Mouse (Mus musculus): Measurements from ENCODE around the gene Dapl1. TPM values are rescaled to one million over a fixed set of nuclear protein-coding genes. Genes with fewer than 3 reads are reported as not detected.

The Dapl1 gene
- total and polyA plus RNA-seq, 2 experiments from 2014 or later: 5.2 TPM; not detected in 1

- H3K27ac ChIP-seq (ENCODE audit: low read depth, low read length): no peak overlapping the region
- no peaks in the 10 kb centered on the region for H3K27me3 ChIP-seq (ENCODE audit: insufficient read depth, low read length)
- ATAC-seq (ENCODE audit: low FRiP score) (no peak), DNase-seq (ENCODE audit: low spot score) (no peak)
- no peaks in the 10 kb centered on the region for H3K9me3 ChIP-seq (ENCODE audit: low read length)
- no peak overlapping the region for H3K9ac ChIP-seq (replicated peaks; ENCODE audit: low read length, poor library complexity, severe bottlenecking)
- H3K4me3 ChIP-seq (ENCODE audit: low read depth, low read length): no peak overlapping the region
- no peak for TF ChIP-seq CTCF (IDR thresholded peaks at IDR 0.05)
- no peak overlapping the region for H3K4me2 ChIP-seq (ENCODE audit: low read depth, low read length, poor library complexity, severe bottlenecking)
- no peaks in the 10 kb centered on the region for H3K36me3 ChIP-seq (ENCODE audit: insufficient read depth, low read length)
- no peaks in the 10 kb centered on the region for H3K4me1 ChIP-seq (ENCODE audit: insufficient read depth, low read length)
- 79% methylated on average over 5 of the region's 5 CpGs for WGBS
Measured at GRCm38 (mm10) chr2:59441681-59442080, 42.8 kb upstream of the Dapl1 start.

GRCm38 (mm10) chr2:59446671-59447070 is 37.8 kb upstream of the Dapl1 start:
- no peak for TF ChIP-seq CTCF (IDR thresholded peaks at IDR 0.05)
- DNase-seq (ENCODE audit: low spot score) (peak; percentile 77), ATAC-seq (ENCODE audit: low FRiP score) (no peak)
- Histone ChIP-seq H3K9me3 (ENCODE audit: low read length) (no peaks in the 10 kb centered on the region), H3K4me3 (ENCODE audit: low read depth, low read length) (no peak overlapping the region), H3K9ac (replicated peaks; ENCODE audit: low read length, poor library complexity, severe bottlenecking) (no peak overlapping the region), H3K4me1 (ENCODE audit: insufficient read depth, low read length) (no peaks in the 10 kb centered on the region), H3K27ac (ENCODE audit: low read depth, low read length) (no peak overlapping the region), H3K27me3 (ENCODE audit: insufficient read depth, low read length) (no peaks in the 10 kb centered on the region), H3K36me3 (ENCODE audit: insufficient read depth, low read length) (no peaks in the 10 kb centered on the region), H3K4me2 (ENCODE audit: low read depth, low read length, poor library complexity, severe bottlenecking) (no peak overlapping the region)
- 45% methylated on average over 6 of the region's 6 CpGs for WGBS

- ATAC-seq (ENCODE audit: low FRiP score): no peak
- no peak for TF ChIP-seq CTCF (IDR thresholded peaks at IDR 0.05)
- no peak overlapping the region for H3K4me2 ChIP-seq (ENCODE audit: low read depth, low read length, poor library complexity, severe bottlenecking)
Measured at GRCm38 (mm10) chr2:59447712-59448111, 36.7 kb upstream of the Dapl1 start.

GRCm38 (mm10) chr2:59448516-59448915 is 35.9 kb upstream of the Dapl1 start:
- H3K27me3 ChIP-seq (ENCODE audit: insufficient read depth, low read length): no peaks in the 10 kb centered on the region
- H3K9me3 ChIP-seq (ENCODE audit: low read length): no peaks in the 10 kb centered on the region
- H3K27ac ChIP-seq (ENCODE audit: low read depth, low read length): no peak overlapping the region
- H3K9ac ChIP-seq (replicated peaks; ENCODE audit: low read length, poor library complexity, severe bottlenecking): no peak overlapping the region
- H3K4me3 ChIP-seq (ENCODE audit: low read depth, low read length): no peak overlapping the region
- no peaks in the 10 kb centered on the region for H3K4me1 ChIP-seq (ENCODE audit: insufficient read depth, low read length)
- WGBS: 97% methylated on average over 3 of the region's 3 CpGs
- no peaks in the 10 kb centered on the region for H3K36me3 ChIP-seq (ENCODE audit: insufficient read depth, low read length)
- no peak overlapping the region for H3K4me2 ChIP-seq (ENCODE audit: low read depth, low read length, poor library complexity, severe bottlenecking)
- DNase-seq (ENCODE audit: low spot score) (no peak), ATAC-seq (ENCODE audit: low FRiP score) (no peak)
- TF ChIP-seq CTCF (IDR thresholded peaks at IDR 0.05): no peak

More at GRCm38 (mm10) chr2:59447712-59448111, 36.7 kb upstream of the Dapl1 start:
- Histone ChIP-seq H3K4me3 (ENCODE audit: low read depth, low read length) (no peak overlapping the region), H3K9me3 (ENCODE audit: low read length) (no peaks in the 10 kb centered on the region), H3K9ac (replicated peaks; ENCODE audit: low read length, poor library complexity, severe bottlenecking) (no peak overlapping the region), H3K27ac (ENCODE audit: low read depth, low read length) (no peak overlapping the region), H3K36me3 (ENCODE audit: insufficient read depth, low read length) (no peaks in the 10 kb centered on the region), H3K27me3 (ENCODE audit: insufficient read depth, low read length) (no peaks in the 10 kb centered on the region), H3K4me1 (ENCODE audit: insufficient read depth, low read length) (no peaks in the 10 kb centered on the region)
- DNase-seq (ENCODE audit: low spot score): no peak
- WGBS: 87% methylated on average over 2 of the region's 2 CpGs

- DNase-seq (ENCODE audit: low spot score) (no peak), ATAC-seq (ENCODE audit: low FRiP score) (no peak)
- Histone ChIP-seq H3K9ac (replicated peaks; ENCODE audit: low read length, poor library complexity, severe bottlenecking) (no peak overlapping the region), H3K36me3 (ENCODE audit: insufficient read depth, low read length) (no peaks in the 10 kb centered on the region), H3K9me3 (ENCODE audit: low read length) (no peaks in the 10 kb centered on the region), H3K27me3 (ENCODE audit: insufficient read depth, low read length) (no peaks in the 10 kb centered on the region), H3K27ac (ENCODE audit: low read depth, low read length) (no peak overlapping the region), H3K4me2 (ENCODE audit: low read depth, low read length, poor library complexity, severe bottlenecking) (no peak overlapping the region), H3K4me1 (ENCODE audit: insufficient read depth, low read length) (no peaks in the 10 kb centered on the region), H3K4me3 (ENCODE audit: low read depth, low read length) (no peak overlapping the region)
- 79% methylated on average over 4 of the region's 4 CpGs for WGBS
- no peak for TF ChIP-seq CTCF (IDR thresholded peaks at IDR 0.05)
Measured at GRCm38 (mm10) chr2:59448921-59449320, 35.5 kb upstream of the Dapl1 start.

- 88% methylated on average over 2 of the region's 2 CpGs for WGBS
- TF ChIP-seq CTCF (IDR thresholded peaks at IDR 0.05): no peak
- Histone ChIP-seq H3K27ac (ENCODE audit: low read depth, low read length) (no peak overlapping the region), H3K4me1 (ENCODE audit: insufficient read depth, low read length) (no peaks in the 10 kb centered on the region), H3K9me3 (ENCODE audit: low read length) (no peaks in the 10 kb centered on the region), H3K4me3 (ENCODE audit: low read depth, low read length) (no peak overlapping the region), H3K27me3 (ENCODE audit: insufficient read depth, low read length) (no peaks in the 10 kb centered on the region), H3K9ac (replicated peaks; ENCODE audit: low read length, poor library complexity, severe bottlenecking) (no peak overlapping the region), H3K4me2 (ENCODE audit: low read depth, low read length, poor library complexity, severe bottlenecking) (no peak overlapping the region), H3K36me3 (ENCODE audit: insufficient read depth, low read length) (no peaks in the 10 kb centered on the region)
- DNase-seq (ENCODE audit: low spot score) (no peak), ATAC-seq (ENCODE audit: low FRiP score) (no peak)
Measured at GRCm38 (mm10) chr2:59451675-59452074, 32.8 kb upstream of the Dapl1 start.
